In the genomic region with DNA sequence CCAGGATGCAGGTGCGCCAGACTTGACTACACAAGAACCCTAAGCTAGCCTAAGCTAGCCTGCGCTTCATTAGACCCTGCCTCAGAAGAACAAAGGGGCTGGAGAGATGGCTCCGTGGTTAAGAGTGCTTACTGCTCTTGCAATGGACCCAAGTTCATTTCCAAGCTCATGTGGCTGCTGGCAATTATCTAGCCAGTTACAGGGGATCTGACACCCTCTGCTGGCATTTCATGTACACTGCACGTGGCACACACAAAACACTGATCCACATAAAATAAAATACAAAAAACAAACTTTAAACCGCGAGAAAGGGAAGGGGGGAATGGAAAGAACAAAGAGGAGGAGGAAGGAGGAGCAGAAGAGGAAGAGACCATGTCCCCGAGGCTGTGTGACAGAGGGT, we compare ENCODE assay signal across 9 mouse cellular contexts. TPM values are rescaled to one million over a fixed set of nuclear protein-coding genes. Genes with fewer than 3 reads are reported as not detected.
DNase-seq lines count a peak whose midpoint lies in the region; TF ChIP-seq lines count a peak whose summit lies in the region.
"Had no signal": no experiment of that assay in that cellular context is flagged by ENCODE, and none has a peak within 500 bp of the region (broad histone marks: within the 10 kb centered on the region; RNA-seq: fewer than 3 reads in every experiment).

No protein-coding gene starts in this region.

- no peak overlapping the region for H3K9ac ChIP-seq in MEL (ENCODE audit: control insufficient read depth, low read depth, low read length, poor library complexity, severe bottlenecking)

- TF ChIP-seq EP300 in MEL (IDR thresholded peaks at IDR 0.05; ENCODE audit: low read depth in 1 of 2, low read length in 2 of 2) = no peak

- no peaks in the 10 kb centered on the region for H3K9me3 ChIP-seq in MEL (replicated peaks; ENCODE audit: insufficient read depth, low read length)

- H3K36me3 ChIP-seq in MEL (ENCODE audit: control insufficient read depth in 1 of 2, insufficient read depth in 2 of 2, low read length in 2 of 2) = no peaks in the 10 kb centered on the region

- H3K27me3 ChIP-seq in MEL (ENCODE audit: control insufficient read depth in 1 of 2, insufficient read depth in 2 of 2, low read length in 2 of 2) = no peaks in the 10 kb centered on the region

- peak; percentile 89 for TF ChIP-seq RAD21 in MEL (IDR thresholded peaks at IDR 0.05; ENCODE audit: low read depth, low read length)

- no peaks in the 10 kb centered on the region for H3K79me2 ChIP-seq in MEL (ENCODE audit: control insufficient read depth, insufficient read depth, low read length, poor library complexity)

- H3K4me3 ChIP-seq in MEL (ENCODE audit: control insufficient read depth in 1 of 2, insufficient read depth in 1 of 2, low read depth in 2 of 2, low read length in 2 of 2) = no peak overlapping the region

- peak; percentile 55 for DNase-seq in cerebellum, adult 9-10 months
- DNase-seq in cerebellum, adult 11 months = no peak
- peak; percentile 46 to 50 for DNase-seq in left cerebral cortex, adult 18-20 months (ENCODE audit: low spot score in 2 of 2)
- no peak for DNase-seq in left cerebral cortex, adult 11 months (ENCODE audit: low spot score)
- DNase-seq in MEL (ENCODE audit: low read depth, low spot score) = peak; percentile 79
- DNase-seq in kidney, adult 8-10 months = peak; percentile 48 to 64
- DNase-seq in retina, postnatal 1 day = peak; percentile 65
- no peak for DNase-seq in spleen, postnatal 36 days (ENCODE audit: low spot score in 2 of 2)

- TF ChIP-seq CTCF in MEL (IDR thresholded peaks at IDR 0.05 in 2 of 3, conservative IDR thresholded peaks at IDR 0.05 in 1 of 3; ENCODE audit: control insufficient read depth in 1 of 3, insufficient read depth in 1 of 3, low read depth in 2 of 3, low read length in 3 of 3, poor library complexity in 1 of 3, severe bottlenecking in 1 of 3) = peak; percentile 75 to 90 (median 81)

- TF ChIP-seq POLR2A in MEL (IDR thresholded peaks at IDR 0.05; ENCODE audit: control insufficient read depth in 1 of 2, insufficient read depth in 1 of 2, low read depth in 1 of 2, low read length in 2 of 2, poor library complexity in 1 of 2) = no peak

- peaks cover 0 to 4% of the 10 kb centered on the region in 2 experiments; a peak in 1 of 4 replicates for H3K4me1 ChIP-seq in MEL (ENCODE audit: control insufficient read depth in 1 of 2, insufficient read depth in 2 of 2, low read length in 2 of 2)

- H3K27ac ChIP-seq in MEL (ENCODE audit: control insufficient read depth, low read depth, low read length) = no peak overlapping the region

TF ChIP-seq in MEL, 35 proteins besides CTCF, POLR2A, EP300 and RAD21:
- TF ChIP-seq MAFK (IDR thresholded peaks at IDR 0.05; ENCODE audit: borderline replicate concordance, low read depth, low read length) = no peak
- 0 out of 2 replicates have a peak, but pooled peaks have one; percentile 52 for TF ChIP-seq MXI1 (IDR thresholded peaks at IDR 0.05; ENCODE audit: low read depth, low read length)
- no peak for TF ChIP-seq ZKSCAN1 (IDR thresholded peaks at IDR 0.05; ENCODE audit: low read depth, low read length)
- TF ChIP-seq MYB (IDR thresholded peaks at IDR 0.05; ENCODE audit: low read depth, low read length) = no peak
- TF ChIP-seq USF1 (IDR thresholded peaks at IDR 0.05; ENCODE audit: low read depth, low read length) = peak; percentile 58
- 0 out of 2 replicates have a peak, but pooled peaks have one; percentile 42 for TF ChIP-seq ZNF384 (IDR thresholded peaks at IDR 0.05; ENCODE audit: low read depth, low read length)
- TF ChIP-seq ZMIZ1 (IDR thresholded peaks at IDR 0.05; ENCODE audit: low read depth, low read length) = no peak
- TF ChIP-seq MAX (IDR thresholded peaks at IDR 0.05; ENCODE audit: low read length) = peak; percentile 96
- TF ChIP-seq ZC3H11A (IDR thresholded peaks at IDR 0.05; ENCODE audit: low read depth, low read length) = peak; percentile 76
- TF ChIP-seq USF2 (IDR thresholded peaks at IDR 0.05; ENCODE audit: borderline replicate concordance in 1 of 2, insufficient read depth in 1 of 2, low read depth in 1 of 2, low read length in 2 of 2) = no peak
- no peak for TF ChIP-seq MEF2A (IDR thresholded peaks at IDR 0.05; ENCODE audit: extremely low read depth, insufficient replicate concordance, low read depth, low read length, poor library complexity, severe bottlenecking)
- no peak for TF ChIP-seq RCOR1 (IDR thresholded peaks at IDR 0.05; ENCODE audit: low read depth, low read length)
- TF ChIP-seq GABPA (IDR thresholded peaks at IDR 0.05; ENCODE audit: low read depth, low read length) = no peak
- no peak for TF ChIP-seq JUND (IDR thresholded peaks at IDR 0.05; ENCODE audit: low read depth, low read length)
- TF ChIP-seq SIN3A (IDR thresholded peaks at IDR 0.05; ENCODE audit: low read length) = peak; percentile 50
- no peak for TF ChIP-seq TBP (IDR thresholded peaks at IDR 0.05; ENCODE audit: low read depth, low read length)
- TF ChIP-seq SMC3 (IDR thresholded peaks at IDR 0.05; ENCODE audit: low read depth, low read length) = peak; percentile 86
- TF ChIP-seq ELF1 (IDR thresholded peaks at IDR 0.05; ENCODE audit: low read depth, low read length) = no peak
- peak; percentile 95 for TF ChIP-seq MYC (IDR thresholded peaks at IDR 0.05; ENCODE audit: low read depth, low read length)
- no peak for TF ChIP-seq E2F4 (IDR thresholded peaks at IDR 0.05; ENCODE audit: borderline replicate concordance, low read depth, low read length)

RNA-seq across cellular contexts. Expression of a gene that starts 15.2 kb away (rescaled TPM):
- total RNA-seq in left cerebral cortex, adult 18-20 months (2021) = 1 to 10 TPM; 1.7 to 3.0 TPM
- 0.10 TPM in 1 of 2 replicates, not detected in the other for total RNA-seq in MEL (2012; rRNA removed)
- polyA plus RNA-seq in MEL (2012; ENCODE audit: insufficient read depth in 1 of 2, insufficient read length in 2 of 2, low read depth in 1 of 2, low replicate concordance in 2 of 2, missing spikeins in 1 of 2) = under 1 TPM in 1 of 2 experiments, not detected in 1; 0.08 TPM
- total RNA-seq: gastrocnemius, postnatal 4 days had no signal

RNA-seq across cellular contexts. Expression of a gene that starts 16.4 kb away (rescaled TPM):
- 10 to 100 TPM; 98.3 to 98.4 TPM for total RNA-seq in left cerebral cortex, adult 18-20 months (2021)
- total RNA-seq in MEL (2012; rRNA removed) = 0.20 and 0.35 TPM in 2 replicates
- under 1 TPM in 1 of 2 experiments, not detected in 1; 0.81 TPM for polyA plus RNA-seq in MEL (2012; ENCODE audit: insufficient read depth in 1 of 2, insufficient read length in 2 of 2, low read depth in 1 of 2, low replicate concordance in 2 of 2, missing spikeins in 1 of 2)

RNA-seq across cellular contexts. Expression of a gene that starts 28.2 kb away (rescaled TPM):
- 100 to 1,000 TPM; 174 to 178 TPM for total RNA-seq in left cerebral cortex, adult 18-20 months (2021)
- 317 and 339 TPM in 2 replicates for total RNA-seq in MEL (2012; rRNA removed)
- polyA plus RNA-seq in MEL (2012; ENCODE audit: insufficient read depth in 1 of 2, insufficient read length in 2 of 2, low read depth in 1 of 2, low replicate concordance in 2 of 2, missing spikeins in 1 of 2) = 100 to 1,000 TPM; 254 to 715 TPM

RNA-seq across cellular contexts. Expression of a gene that starts 28.9 kb away (rescaled TPM):
- 100 to 1,000 TPM; 328 to 355 TPM for total RNA-seq in left cerebral cortex, adult 18-20 months (2021)
- 54.0 and 54.4 TPM in 2 replicates for total RNA-seq in MEL (2012; rRNA removed)
- 100 to 1,000 TPM in 1 of 2 experiments, 10 to 100 TPM in 1; 73.1 to 107 TPM for polyA plus RNA-seq in MEL (2012; ENCODE audit: insufficient read depth in 1 of 2, insufficient read length in 2 of 2, low read depth in 1 of 2, low replicate concordance in 2 of 2, missing spikeins in 1 of 2)

RNA-seq across cellular contexts. Expression of a gene that starts 39.2 kb away (rescaled TPM):
- 10 to 100 TPM; 35.2 to 41.9 TPM for total RNA-seq in left cerebral cortex, adult 18-20 months (2021)
- 78.6 and 83.4 TPM in 2 replicates for total RNA-seq in MEL (2012; rRNA removed)
- polyA plus RNA-seq in MEL (2012; ENCODE audit: insufficient read depth in 1 of 2, insufficient read length in 2 of 2, low read depth in 1 of 2, low replicate concordance in 2 of 2, missing spikeins in 1 of 2) = 10 to 100 TPM in 1 of 2 experiments, not detected in 1; 82.1 TPM

Comparison
In these comparisons a context has a peak if more than half of its experiments do, and no peak if none do; other contexts are left out.
1. DNase-seq: peak in cerebellum, adult 9-10 months (single experiment), left cerebral cortex, adult 18-20 months (2 of 2), MEL (single experiment), kidney, adult 8-10 months (2 of 2) and retina, postnatal 1 day (single experiment); none in cerebellum, adult 11 months (single experiment), left cerebral cortex, adult 11 months (single experiment) and spleen, postnatal 36 days (0 of 2).
2. RNA of a gene that starts 16.4 kb away (total RNA-seq): 98.3 to 98.4 TPM in left cerebral cortex, adult 18-20 months; 0.20 to 0.35 TPM in MEL; every median in the first group is over 10 times any median in the second.